Mouse (Mus musculus) limb, embryonic 15.5 days (tissue): Measurements from ENCODE around the gene Cxcl9. TPM values are rescaled to one million over a fixed set of nuclear protein-coding genes. Genes with fewer than 3 reads are reported as not detected.
A peak's percentile ranks its signal among the peaks of the same experiment; 100 is the strongest.
"Not testable (repeated sequence)": the region's sequence is repeated elsewhere in the genome, so short reads cannot be mapped to it uniquely, and the experiment has no call there.

ENCODE experiments used
- ATAC-seq: fragments of 200-750 bp; cut with Nextera tagmentation; 2 replicates; pipeline ENCODE4 v1.8.0; 2017; ENCODE audit warnings: low read depth, moderate TSS enrichment; ENCODE audit not compliant: insufficient number of reproducible peaks, low FRiP score, low TSS enrichment
- H3K27ac ChIP-seq: fragments of 300-500 bp; sonication (generic); 2 replicates; pipeline ENCODE4 v1.5.1; 2015; ENCODE audit warnings: moderate library complexity, mild to moderate bottlenecking, inconsistent platforms
- H3K27me3 ChIP-seq: fragments of 300-500 bp; sonication (generic); 2 replicates; pipeline ENCODE4 v1.6.1; 2015; ENCODE audit warnings: inconsistent platforms
- H3K36me3 ChIP-seq: fragments of 300-500 bp; sonication (generic); 2 replicates; pipeline ENCODE4 v1.6.1; 2015; ENCODE audit warnings: inconsistent platforms
- H3K4me1 ChIP-seq: fragments of 300-500 bp; sonication (generic); 2 replicates; pipeline ENCODE4 v1.6.1; 2015; ENCODE audit warnings: inconsistent platforms
- H3K4me2 ChIP-seq: fragments of 300-500 bp; sonication (generic); 2 replicates; pipeline ENCODE4 v1.6.1; 2015; ENCODE audit warnings: mild to moderate bottlenecking, inconsistent platforms
- H3K4me3 ChIP-seq: fragments of 300-500 bp; sonication (generic); 2 replicates; pipeline ENCODE4 v1.5.1; 2015; ENCODE audit warnings: mild to moderate bottlenecking, inconsistent platforms
- H3K9ac ChIP-seq: fragments of 300-500 bp; sonication (generic); 2 replicates; pipeline ENCODE4 v1.6.1; 2015; ENCODE audit warnings: inconsistent platforms
- H3K9me3 ChIP-seq: fragments of 300-500 bp; sonication (generic); 2 replicates; pipeline ENCODE4 v1.6.1; 2016; ENCODE audit warnings: inconsistent platforms
- WGBS: fragments of 180-500 bp; shearing (Covaris S2); methylation state at CpG from one replicate; pipeline ENCODE4 v1.1.7; 2015; 5-methylcytosine and 5-hydroxymethylcytosine counted together
- polyA plus RNA-seq: library from polyadenylated mRNA; unstranded; fragments of >200 nt; fragmentation: Nextera tagmentation; extraction: Ambion mirVana; gene quantifications from 2 replicates; pipeline ENCODE4 v1.2.1, GENCODE M21; 2015

Gene Cxcl9
- polyA plus RNA-seq, 1 experiment from 2014 or later = 0.31 TPM

DNA sequence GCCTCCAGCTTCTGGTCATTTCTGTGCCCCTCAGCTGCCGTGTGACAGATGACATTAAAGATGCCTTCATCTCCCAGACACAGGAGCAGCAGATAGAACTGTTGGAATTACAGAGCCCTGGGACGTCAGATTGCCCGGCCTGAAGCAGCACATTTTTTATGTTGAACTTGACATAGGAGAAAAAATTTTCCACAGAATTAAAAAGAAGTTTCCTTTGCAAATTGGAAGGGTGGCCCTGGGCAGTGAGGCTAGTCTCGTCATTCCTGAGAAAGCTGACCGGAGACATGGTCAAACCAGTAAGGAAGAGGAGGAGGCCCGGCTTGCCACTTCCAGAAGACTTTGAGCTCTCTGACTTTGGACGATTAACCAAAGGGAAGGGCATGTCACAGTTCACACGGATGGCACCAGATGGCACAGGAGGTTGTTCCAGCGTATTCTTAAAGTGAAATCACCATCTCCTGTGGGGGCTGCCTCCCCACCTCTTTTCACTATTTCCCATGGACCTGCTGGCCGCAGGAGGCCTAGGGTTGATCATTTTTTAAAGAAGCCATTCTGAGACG is 37.3 kb upstream of the Cxcl9 start:
- H3K9ac ChIP-seq = no peak overlapping the region
- no peak for ATAC-seq
- H3K27ac ChIP-seq = no peak overlapping the region
- H3K27me3 ChIP-seq = no peaks in the 10 kb centered on the region
- H3K4me2 ChIP-seq = no peak overlapping the region
- H3K36me3 ChIP-seq = no peaks in the 10 kb centered on the region
- 76% methylated on average over 11 of the region's 11 CpGs for WGBS
- peaks cover 14% of the 10 kb centered on the region for H3K4me1 ChIP-seq
- no peak overlapping the region for H3K4me3 ChIP-seq
- H3K9me3 ChIP-seq = no peaks in the 10 kb centered on the region

GRCm38 (mm10) chr5:92364011-92364410 is 36.1 kb upstream of the Cxcl9 start:
- H3K27ac ChIP-seq = no peak overlapping the region
- H3K9ac ChIP-seq = no peak overlapping the region
- H3K9me3 ChIP-seq = no peaks in the 10 kb centered on the region
- H3K27me3 ChIP-seq = no peaks in the 10 kb centered on the region
- no peak overlapping the region for H3K4me3 ChIP-seq
- no peaks in the 10 kb centered on the region for H3K36me3 ChIP-seq
- H3K4me2 ChIP-seq = no peak overlapping the region
- 88% methylated on average over 5 of the region's 5 CpGs for WGBS
- peaks cover 9% of the 10 kb centered on the region for H3K4me1 ChIP-seq
- ATAC-seq = no peak

DNA sequence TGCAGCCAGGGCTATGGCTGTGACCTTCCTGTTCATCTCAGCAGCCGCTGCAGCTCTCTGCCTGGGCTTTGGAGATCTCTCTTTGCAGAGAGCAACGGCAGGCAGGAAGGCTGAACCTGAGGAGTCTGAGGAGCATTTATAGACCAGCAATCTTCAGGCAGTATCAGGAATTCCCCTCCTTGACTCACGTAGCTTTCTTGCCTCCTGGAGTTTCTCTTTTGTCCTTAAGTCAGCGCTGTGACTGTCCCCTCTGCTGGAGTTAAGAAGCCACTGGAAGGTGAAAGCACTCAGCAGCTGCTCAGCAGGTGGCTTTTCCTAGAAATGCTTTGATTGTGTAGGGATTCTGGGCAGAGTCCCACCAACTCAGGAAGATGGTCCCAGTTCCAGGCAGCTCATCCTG is 35.3 kb upstream of the Cxcl9 start:
- WGBS = 15% methylated on average over 4 of the region's 4 CpGs

DNA sequence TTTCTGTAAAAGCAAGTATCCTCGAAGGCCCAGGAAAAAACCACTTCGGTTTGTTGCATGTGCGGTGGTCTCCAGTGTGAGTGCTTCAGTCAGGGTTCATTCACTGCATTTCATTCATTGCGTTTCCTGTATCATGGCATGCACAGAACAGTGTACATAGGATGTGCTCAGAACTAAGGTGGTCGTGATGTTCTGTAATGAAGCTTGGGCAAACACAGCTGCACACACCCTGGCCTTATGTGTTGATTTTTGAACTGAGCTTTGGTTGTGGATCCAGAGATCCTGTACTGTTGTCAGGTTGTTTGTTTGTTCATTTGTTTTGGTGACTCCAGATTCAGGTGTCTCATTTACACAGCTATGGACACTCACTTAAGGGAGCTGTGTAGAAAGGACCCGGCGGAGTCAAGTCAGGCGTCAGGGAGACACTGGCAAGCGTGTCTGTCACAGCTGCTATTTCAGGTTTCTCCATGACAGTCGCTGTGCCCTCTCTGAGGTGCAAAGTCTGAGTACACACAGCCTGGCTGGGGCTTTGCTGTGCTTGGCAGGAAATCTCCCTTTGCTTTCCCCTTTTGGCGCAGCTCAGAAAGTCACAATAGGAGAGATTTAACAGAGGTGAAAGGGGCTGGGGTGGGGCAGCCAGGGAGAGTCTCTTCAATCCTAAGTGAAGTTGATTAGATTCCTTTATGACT is 31.0 kb upstream of the Cxcl9 start:
- H3K9me3 ChIP-seq = no peaks in the 10 kb centered on the region
- no peak overlapping the region for H3K27ac ChIP-seq
- no peaks in the 10 kb centered on the region for H3K4me1 ChIP-seq
- H3K4me3 ChIP-seq = no peak overlapping the region
- 81% methylated on average over 11 of the region's 11 CpGs for WGBS
- no peaks in the 10 kb centered on the region for H3K36me3 ChIP-seq
- no peak overlapping the region for H3K9ac ChIP-seq
- ATAC-seq = no peak
- H3K4me2 ChIP-seq = no peak overlapping the region
- H3K27me3 ChIP-seq = no peaks in the 10 kb centered on the region

More for the DNA sequence above, 35.3 kb upstream of the Cxcl9 start:
- Histone ChIP-seq H3K4me1 (peaks cover 4% of the 10 kb centered on the region; the same call in 1 of the 2 replicates), H3K4me3 (no peak overlapping the region), H3K9me3 (no peaks in the 10 kb centered on the region), H3K9ac (no peak overlapping the region), H3K27me3 (no peaks in the 10 kb centered on the region), H3K36me3 (no peaks in the 10 kb centered on the region), H3K4me2 (no peak overlapping the region), H3K27ac (no peak overlapping the region)
- no peak for ATAC-seq

- H3K27me3 ChIP-seq = no peaks in the 10 kb centered on the region
- no peak overlapping the region for H3K9ac ChIP-seq
- 22% methylated on average over 12 of the region's 12 CpGs for WGBS
- no peak overlapping the region for H3K4me3 ChIP-seq
- no peaks in the 10 kb centered on the region for H3K36me3 ChIP-seq
- H3K9me3 ChIP-seq = no peaks in the 10 kb centered on the region
- no peak overlapping the region for H3K4me2 ChIP-seq
- H3K27ac ChIP-seq = no peak overlapping the region
- 0 out of 2 replicates have a peak, but pooled peaks have one; percentile 40 for ATAC-seq
- peaks cover 5% of the 10 kb centered on the region; the same call in 1 of the 2 replicates for H3K4me1 ChIP-seq
These were observed 30.2 kb upstream of the Cxcl9 start for GRCm38 (mm10) chr5:92358033-92358432.

DNA sequence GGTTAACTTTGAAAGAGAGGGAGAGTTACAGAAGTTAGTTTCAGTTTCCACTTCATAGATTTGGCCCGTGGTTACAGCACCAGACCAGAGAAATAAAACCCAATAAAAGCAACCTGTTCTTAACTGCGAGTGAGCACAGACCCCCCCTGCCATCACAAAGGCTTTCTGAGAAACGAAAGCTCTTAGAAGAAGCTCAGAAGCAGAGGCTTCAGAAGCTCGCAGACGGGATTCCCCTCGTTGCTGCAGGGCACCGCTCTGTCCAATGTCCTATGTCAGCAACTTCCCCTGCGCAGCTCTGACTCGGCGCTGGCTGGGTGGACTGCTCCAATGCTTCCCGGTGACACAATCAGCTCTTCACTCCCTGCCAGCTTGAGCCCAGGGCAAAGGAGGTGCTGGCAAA is 25.6 kb upstream of the Cxcl9 start:
- no peak for ATAC-seq
- Histone ChIP-seq H3K4me1 (peaks cover 9% of the 10 kb centered on the region; the same call in 1 of the 2 replicates), H3K9ac (no peak overlapping the region), H3K9me3 (no peaks in the 10 kb centered on the region), H3K27ac (no peak overlapping the region), H3K36me3 (no peaks in the 10 kb centered on the region), H3K27me3 (no peaks in the 10 kb centered on the region), H3K4me2 (peak overlapping the region; percentile 31), H3K4me3 (peak overlapping the region; percentile 28)
- 33% methylated on average over 11 of the region's 11 CpGs for WGBS

- H3K4me2 ChIP-seq, H3K9me3 ChIP-seq, H3K36me3 ChIP-seq, H3K4me3 ChIP-seq, ATAC-seq, H3K27ac ChIP-seq, H3K4me1 ChIP-seq, H3K27me3 ChIP-seq, H3K9ac ChIP-seq: not testable (repeated sequence)
- WGBS = 69% methylated on average over 4 of the region's 4 CpGs
These were observed 24.8 kb upstream of the Cxcl9 start for GRCm38 (mm10) chr5:92352716-92353115.

- no peaks in the 10 kb centered on the region for H3K27me3 ChIP-seq
- no peak overlapping the region for H3K27ac ChIP-seq
- no peak overlapping the region for H3K4me2 ChIP-seq
- WGBS = 82% methylated on average over 7 of the region's 7 CpGs
- no peak overlapping the region for H3K4me3 ChIP-seq
- no peak overlapping the region for H3K9ac ChIP-seq
- H3K9me3 ChIP-seq = no peaks in the 10 kb centered on the region
- H3K36me3 ChIP-seq = no peaks in the 10 kb centered on the region
- no peak for ATAC-seq
- H3K4me1 ChIP-seq = peaks cover 9% of the 10 kb centered on the region; the same call in 1 of the 2 replicates
These were observed 21.9 kb upstream of the Cxcl9 start for GRCm38 (mm10) chr5:92349731-92350130.

GRCm38 (mm10) chr5:92348794-92349413 is 21.0 kb upstream of the Cxcl9 start, which contains the start of gene Cxcl10:
Gene Cxcl10 (minus strand): TSS chr5:92348889.
- no peak within 1 kb of the TSS for H3K27ac ChIP-seq
- H3K4me1 ChIP-seq = peaks cover 9% of the 10 kb centered on the region; the same call in 1 of the 2 replicates
- H3K27me3 ChIP-seq = no peaks in the 10 kb centered on the region
- H3K36me3 ChIP-seq = no peaks in the 10 kb centered on the region
- H3K9ac ChIP-seq = no peak within 1 kb of the TSS
- H3K9me3 ChIP-seq = no peaks in the 10 kb centered on the region
- WGBS = 14% methylated on average over 14 of the region's 14 CpGs
- ATAC-seq = no peak
- H3K4me2 ChIP-seq = peak within 1 kb of the TSS; percentile 38
- peak within 1 kb of the TSS; percentile 18 for H3K4me3 ChIP-seq

- WGBS = 82% methylated on average over 8 of the region's 8 CpGs
- Histone ChIP-seq H3K27me3 (no peaks in the 10 kb centered on the region), H3K4me3 (no peak overlapping the region), H3K27ac (no peak overlapping the region), H3K4me1 (0 out of 2 replicates have a peak, but pooled peaks cover 4% of the 10 kb centered on the region), H3K9ac (no peak overlapping the region), H3K36me3 (no peaks in the 10 kb centered on the region), H3K9me3 (no peaks in the 10 kb centered on the region), H3K4me2 (no peak overlapping the region)
- no peak for ATAC-seq
These were observed 17.1 kb upstream of the Cxcl9 start for GRCm38 (mm10) chr5:92345006-92345405.

DNA sequence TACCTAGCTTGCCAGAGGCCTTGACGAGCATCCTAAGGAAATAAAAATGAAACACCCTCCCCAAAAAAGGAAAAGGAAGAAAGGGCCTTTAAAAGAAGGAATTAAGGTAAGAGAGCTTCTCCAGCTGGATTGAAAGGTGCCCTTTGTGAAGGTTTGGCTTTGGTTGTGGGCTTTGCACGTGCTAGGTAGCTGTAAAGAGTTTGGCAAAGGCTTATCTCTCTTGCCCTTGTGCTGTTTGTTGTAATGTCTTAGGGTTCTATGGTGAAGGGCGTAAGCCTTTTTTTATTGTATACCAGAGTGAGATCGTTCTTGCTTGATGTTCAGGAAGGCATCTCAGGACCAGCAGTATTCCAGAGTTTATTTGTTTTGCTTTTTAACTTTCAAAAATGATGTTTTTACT is 12.7 kb upstream of the Cxcl9 start:
- Histone ChIP-seq H3K9ac (no peak overlapping the region), H3K27me3 (no peaks in the 10 kb centered on the region), H3K36me3 (no peaks in the 10 kb centered on the region), H3K9me3 (no peaks in the 10 kb centered on the region), H3K4me2 (no peak overlapping the region), H3K4me3 (no peak overlapping the region), H3K4me1 (no peaks in the 10 kb centered on the region), H3K27ac (no peak overlapping the region)
- 61% methylated on average over 4 of the region's 4 CpGs for WGBS
- no peak for ATAC-seq

DNA sequence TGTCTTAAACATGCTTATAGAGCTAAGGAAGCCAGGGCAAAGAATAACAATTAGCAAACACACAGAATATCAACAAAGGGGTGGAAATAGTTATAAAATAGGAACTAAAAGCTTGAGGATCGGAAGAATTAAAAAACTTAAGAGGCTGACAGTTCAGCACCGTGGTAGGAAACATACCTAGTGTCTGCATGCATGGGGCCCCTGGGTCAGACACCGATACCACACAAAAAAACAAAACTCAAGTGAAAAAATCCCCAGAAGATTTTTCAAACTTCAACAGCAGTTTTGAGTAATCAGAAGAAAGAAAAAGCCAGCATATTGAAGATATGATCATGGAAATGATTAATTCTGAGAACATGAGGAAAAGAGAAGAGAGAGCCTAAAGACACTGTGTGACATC is 8.9 kb upstream of the Cxcl9 start:
- H3K36me3 ChIP-seq = no peaks in the 10 kb centered on the region
- ATAC-seq = no peak

More for the DNA sequence above, 8.9 kb upstream of the Cxcl9 start:
- no peaks in the 10 kb centered on the region for H3K9me3 ChIP-seq
- no peak overlapping the region for H3K4me2 ChIP-seq
- H3K27ac ChIP-seq = no peak overlapping the region
- peaks cover 8% of the 10 kb centered on the region for H3K4me1 ChIP-seq
- no peak overlapping the region for H3K4me3 ChIP-seq
- no peaks in the 10 kb centered on the region for H3K27me3 ChIP-seq
- no peak overlapping the region for H3K9ac ChIP-seq
- WGBS = 72% methylated on average over 3 of the region's 3 CpGs
